Mouse (Mus musculus): ENCODE data around the gene Trappc10. TPM values are rescaled to one million over a fixed set of nuclear protein-coding genes. Genes with fewer than 3 reads are reported as not detected.

Gene Trappc10
- total RNA-seq, 2 experiments from 2014 or later = 51.1 to 54.8 TPM

- DNase-seq = peak in 1 of 2 experiments; percentile 55
Measured at GRCm38 (mm10) chr10:78160369-78161095, 83.9 kb downstream of the Trappc10 start.

GRCm38 (mm10) chr10:78159906-78160305 is 84.5 kb downstream of the Trappc10 start:
- peak; percentile 93 to 95 for DNase-seq

GRCm38 (mm10) chr10:78159252-78159878 is 85.1 kb downstream of the Trappc10 start:
- peak; percentile 80 to 85 for DNase-seq

GRCm38 (mm10) chr10:78158041-78158440 is 86.4 kb downstream of the Trappc10 start:
- no peak for DNase-seq

GRCm38 (mm10) chr10:78156926-78157325 is 87.5 kb downstream of the Trappc10 start:
- DNase-seq = no peak

- no peak for DNase-seq
Measured at GRCm38 (mm10) chr10:78148834-78149766, 95.3 kb downstream of the Trappc10 start.

GRCm38 (mm10) chr10:78147908-78148441 is 96.5 kb downstream of the Trappc10 start:
- no peak for DNase-seq

- peak in 1 of 2 experiments; percentile 58 for DNase-seq
Measured at GRCm38 (mm10) chr10:78143727-78144505, 100.5 kb downstream of the Trappc10 start.

- no peak for DNase-seq
Measured at GRCm38 (mm10) chr10:78140843-78141242, 103.6 kb downstream of the Trappc10 start.

GRCm38 (mm10) chr10:78140251-78140600 is 104.2 kb downstream of the Trappc10 start:
- no peak for DNase-seq

- no peak for DNase-seq
Measured at GRCm38 (mm10) chr10:78139572-78140250, 104.7 kb downstream of the Trappc10 start.

- DNase-seq = peak; percentile 81 to 84
Measured at GRCm38 (mm10) chr10:78138812-78139523, 105.5 kb downstream of the Trappc10 start.

- DNase-seq = no peak
Measured at GRCm38 (mm10) chr10:78137191-78137590, 107.2 kb downstream of the Trappc10 start.

Other genes with a start within 250 kb of the Trappc10 start
- 100 to 1,000 TPM; 114 to 120 TPM for gene Pfkl, start 234.6 kb downstream of the Trappc10 start, total RNA-seq (2021)
- not detected for gene Dnmt3l, start 202.7 kb downstream of the Trappc10 start, total RNA-seq (2021)
- not detected for gene Aire, start 201.0 kb downstream of the Trappc10 start, total RNA-seq (2021)
- 1 to 10 TPM; 5.7 to 8.4 TPM for gene Icosl, start 175.3 kb downstream of the Trappc10 start, total RNA-seq (2021)
- 100 to 1,000 TPM; 684 to 739 TPM for gene D10Jhu81e, start 74.9 kb downstream of the Trappc10 start, total RNA-seq (2021)
- gene Pwp2, start 59.5 kb downstream of the Trappc10 start, total RNA-seq (2021) = 10 to 100 TPM; 11.2 to 11.6 TPM
- 100 to 1,000 TPM; 214 to 237 TPM for gene Agpat3, start 107.8 kb upstream of the Trappc10 start, total RNA-seq (2021)
- gene Rrp1, start 168.4 kb upstream of the Trappc10 start, total RNA-seq (2021) = 10 to 100 TPM; 90.5 to 94.6 TPM
- gene Cstb, start 181.0 kb upstream of the Trappc10 start, total RNA-seq (2021) = 10 to 100 TPM; 25.5 to 33.5 TPM
- 10 to 100 TPM; 11.5 to 12.0 TPM for gene Pdxk, start 220.3 kb upstream of the Trappc10 start, total RNA-seq (2021)